Mouse (Mus musculus) C2C12 (cell line): ENCODE measurements around the gene Cd3e.

Experiments
- CEBPB ChIP-seq: IDR thresholded peaks from one replicate; pipeline ENCODE4 v1.6.1; 2011; ENCODE audit warnings: low read depth, mild to moderate bottlenecking, control low read depth, moderate library complexity
- CTCF ChIP-seq: IDR thresholded peaks from one replicate; pipeline ENCODE4 v1.5.1; 2011; ENCODE audit not compliant: control insufficient read depth, insufficient read depth, insufficient read length
- FOSL1 ChIP-seq: IDR thresholded peaks from one replicate; pipeline ENCODE4 v1.8.0; 2011; ENCODE audit warnings: mild to moderate bottlenecking, low read length; ENCODE audit not compliant: poor library complexity, insufficient read depth, severe bottlenecking
- MAX ChIP-seq: IDR thresholded peaks from one replicate; pipeline ENCODE4 v1.6.1; 2011; ENCODE audit warnings: mild to moderate bottlenecking, control low read depth
- MYOG ChIP-seq: IDR thresholded peaks from one replicate; pipeline ENCODE4 v1.6.1; 2011; ENCODE audit not compliant: control insufficient read depth, insufficient read length; ENCODE audit errors: extremely low read depth
- USF1 ChIP-seq: IDR thresholded peaks from one replicate; pipeline ENCODE4 v1.6.1; 2011; ENCODE audit warnings: low read depth, mild to moderate bottlenecking, control low read depth, moderate library complexity

DNA sequence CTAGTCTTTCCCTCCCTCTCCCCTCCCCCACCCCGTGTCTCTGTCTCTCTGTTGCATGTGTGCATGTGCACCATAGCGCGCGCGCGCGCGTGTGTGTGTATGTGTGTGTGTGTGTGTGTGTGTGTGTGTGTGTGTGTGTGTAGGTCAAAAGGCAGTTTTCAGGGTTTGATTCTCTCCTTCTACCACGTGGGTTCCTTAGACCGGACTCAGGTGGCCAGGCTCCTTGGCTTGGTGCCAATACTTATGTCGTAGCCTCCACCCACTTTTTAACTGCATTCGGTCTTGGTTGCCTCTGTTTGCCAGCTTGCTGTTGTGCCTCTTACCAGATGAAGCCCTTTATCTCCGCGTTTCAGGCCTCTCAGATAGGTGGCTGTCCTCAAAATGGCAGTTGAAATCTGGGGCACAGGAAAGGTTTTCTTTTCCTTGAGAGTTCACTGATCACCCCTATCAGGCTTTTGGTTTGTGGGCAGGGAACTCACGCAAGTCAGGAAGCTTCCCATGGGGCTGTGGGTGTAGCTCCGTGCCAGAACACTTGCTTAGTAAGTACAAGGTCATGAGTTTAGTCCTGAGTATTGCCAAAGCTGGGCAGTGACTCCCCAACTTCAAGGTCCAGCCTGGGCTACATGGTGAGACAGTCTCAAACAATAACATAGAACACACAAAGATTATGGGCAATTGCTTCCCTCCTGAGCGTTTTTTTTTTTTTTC lies 31.9 kb upstream of the Cd3e start:
- no peak for TF ChIP-seq FOSL1
- no peak for TF ChIP-seq CTCF
- TF ChIP-seq MYOG, result no peak
- no peak for TF ChIP-seq USF1
- no peak for TF ChIP-seq MAX
- TF ChIP-seq CEBPB, result no peak
